Mouse (Mus musculus): ENCODE data around the gene F10.
"Not testable (repeated sequence)": the region's sequence is repeated elsewhere in the genome, so short reads cannot be mapped to it uniquely, and the experiment has no call there.

The F10 gene

DNA sequence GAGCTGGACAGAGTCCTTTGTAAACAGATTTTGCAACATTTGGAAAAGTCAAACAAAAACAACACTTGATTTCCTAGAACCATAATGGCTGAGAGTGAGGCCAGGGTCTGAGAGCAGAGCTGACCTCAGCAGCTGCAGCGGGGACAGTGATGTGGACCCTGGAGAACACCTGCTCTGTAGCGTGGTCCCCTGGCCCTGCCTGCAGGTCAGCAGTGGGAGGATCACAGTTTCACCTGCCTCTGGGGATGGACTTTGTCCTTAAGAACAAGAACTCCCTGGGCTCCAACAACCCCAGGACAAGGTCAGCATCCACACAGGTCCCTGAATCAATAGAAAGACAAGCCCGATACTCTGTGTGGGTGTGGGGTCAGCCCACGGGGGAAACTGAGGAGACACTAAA lies 20.2 kb downstream of the F10 start:
- no peak for ATAC-seq (ENCODE audit: insufficient number of reproducible peaks, low FRiP score, low TSS enrichment)

DNA sequence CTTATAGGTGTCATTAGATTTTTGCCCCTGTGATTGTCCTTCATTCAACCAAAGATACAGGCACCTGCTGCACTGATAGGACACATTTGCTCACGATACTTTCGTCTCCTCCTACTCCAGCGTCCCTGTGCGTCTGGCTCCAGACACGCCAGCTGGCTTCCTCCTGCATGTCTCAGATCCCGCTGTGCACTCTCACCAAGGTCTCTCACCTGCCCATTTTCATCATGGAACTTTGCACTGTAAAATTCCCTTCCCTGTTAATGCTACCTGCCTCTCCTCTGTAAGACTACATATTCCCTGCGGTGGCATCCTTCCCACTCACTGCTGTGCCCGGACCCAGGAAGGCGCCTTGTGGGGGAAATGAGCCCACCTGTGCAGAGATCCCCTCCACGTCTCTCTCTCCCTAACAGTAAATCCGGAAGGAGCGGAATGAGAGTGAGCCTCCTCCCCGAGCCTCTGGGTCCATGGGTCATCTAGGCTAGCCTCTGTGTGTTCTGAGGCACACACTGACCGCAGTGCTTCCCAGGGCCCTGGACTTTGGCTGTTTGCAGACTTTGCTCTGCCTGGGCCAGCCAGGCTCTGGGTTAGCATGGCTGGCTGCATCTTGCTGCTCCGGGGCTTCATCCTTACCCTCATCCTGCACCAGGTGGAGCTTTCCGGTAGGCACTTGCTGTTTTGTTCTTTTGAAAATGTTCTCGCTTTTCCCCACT lies 23.5 kb downstream of the F10 start, which contains the start of gene Proz:
TSS of gene Proz (plus strand) at position 474 of the 710 bp plus-strand sequence.
- no peak for ATAC-seq (ENCODE audit: insufficient number of reproducible peaks, low FRiP score, low TSS enrichment)

DNA sequence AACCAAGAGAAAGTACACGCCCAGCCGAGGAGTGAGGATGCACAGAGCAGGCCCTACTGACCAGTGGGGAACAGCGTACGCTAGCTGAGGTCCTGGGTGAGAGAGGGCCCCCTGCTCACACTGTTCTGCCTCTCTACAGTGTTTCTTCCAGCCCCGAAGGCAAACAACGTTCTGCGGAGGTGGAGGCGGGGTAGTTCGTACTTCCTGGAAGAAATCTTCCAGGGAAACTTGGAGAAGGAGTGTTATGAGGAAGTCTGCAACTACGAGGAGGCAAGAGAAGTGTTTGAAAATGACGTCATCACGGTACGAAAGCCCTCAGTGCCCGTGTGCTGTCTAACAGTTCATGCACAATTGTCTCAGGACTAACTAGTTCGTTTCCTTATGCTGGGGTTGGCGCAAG lies 26.0 kb downstream of the F10 start:
- ATAC-seq (ENCODE audit: insufficient number of reproducible peaks, low FRiP score, low TSS enrichment) = no peak

DNA sequence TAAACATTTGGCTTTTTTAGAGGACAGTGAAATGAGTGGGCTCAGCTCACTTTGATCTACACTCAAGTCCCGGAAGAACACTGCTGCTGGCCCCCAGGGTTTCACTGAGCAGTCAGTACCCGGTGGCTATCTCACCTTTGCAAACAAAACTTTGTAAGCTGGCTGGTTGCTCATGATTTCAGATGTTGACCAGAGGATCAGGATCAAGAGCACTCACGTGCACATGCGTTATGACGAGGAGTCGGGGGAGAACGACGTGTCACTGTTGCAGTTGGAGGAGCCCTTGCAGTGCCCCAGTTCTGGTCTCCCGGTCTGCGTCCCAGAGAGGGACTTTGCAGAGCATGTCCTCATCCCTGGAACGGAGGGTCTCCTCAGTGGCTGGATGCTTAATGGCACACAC lies 36.1 kb downstream of the F10 start:
- ATAC-seq (ENCODE audit: insufficient number of reproducible peaks, low FRiP score, low TSS enrichment) = no peak

DNA sequence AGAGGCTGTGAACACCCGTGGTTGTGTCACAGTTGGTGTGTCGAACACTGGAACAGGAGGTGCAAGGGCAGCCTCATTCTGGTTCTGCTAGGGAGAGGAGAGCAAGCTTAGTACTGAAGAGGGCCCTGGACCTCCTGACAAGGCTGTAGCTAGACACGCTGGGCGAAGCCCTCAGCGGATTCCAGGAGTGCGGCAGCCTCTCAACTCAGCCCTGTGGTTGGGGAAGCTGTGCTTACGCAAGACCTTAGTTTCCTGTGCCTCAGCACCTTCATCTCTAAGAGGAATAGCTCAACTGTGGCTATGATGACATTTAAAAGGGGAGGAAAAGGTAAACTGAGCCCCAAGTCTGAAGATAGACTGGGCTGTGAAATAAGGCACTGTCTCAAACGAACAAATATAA lies 37.9 kb downstream of the F10 start:
- ATAC-seq (ENCODE audit: insufficient number of reproducible peaks, low FRiP score, low TSS enrichment) = no peak

DNA sequence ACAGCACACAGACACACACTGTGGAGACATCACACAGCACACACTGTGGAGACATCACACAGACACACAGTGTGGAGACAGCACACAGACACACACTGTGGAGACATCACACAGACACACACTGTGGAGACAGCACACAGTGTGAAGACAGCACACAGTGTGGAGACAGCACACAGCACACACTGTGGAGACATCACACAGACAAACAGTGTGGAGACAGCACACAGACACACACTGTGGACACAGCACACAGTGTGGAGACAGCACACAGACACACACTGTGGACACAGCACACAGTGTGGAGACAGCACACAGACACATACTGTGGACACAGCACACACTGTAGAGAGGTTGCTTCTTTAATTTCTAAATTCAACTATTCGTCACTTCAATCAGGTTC lies 38.5 kb downstream of the F10 start:
- not testable (repeated sequence) for ATAC-seq (ENCODE audit: insufficient number of reproducible peaks, low FRiP score, low TSS enrichment)

DNA sequence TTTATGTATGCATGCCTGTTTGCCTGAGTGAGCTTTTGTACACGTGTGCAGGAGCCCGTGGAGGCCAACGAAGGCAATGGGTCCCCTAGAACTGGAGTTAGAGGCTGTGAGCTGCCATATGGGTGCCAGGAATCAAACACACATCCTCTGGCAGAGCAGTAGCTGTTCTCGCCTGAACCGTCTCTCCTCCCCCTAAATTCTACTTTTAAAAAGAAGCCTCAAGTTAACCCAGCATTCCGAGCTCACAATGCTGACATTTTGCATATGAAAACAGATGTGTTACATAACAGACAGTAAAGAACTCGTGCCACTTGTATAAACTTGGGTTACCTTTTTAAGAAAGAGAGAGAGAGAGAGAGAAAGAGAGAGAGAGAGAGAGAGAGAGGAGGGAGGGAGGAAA lies 40.4 kb downstream of the F10 start:
- ATAC-seq (ENCODE audit: insufficient number of reproducible peaks, low FRiP score, low TSS enrichment) = no peak

DNA sequence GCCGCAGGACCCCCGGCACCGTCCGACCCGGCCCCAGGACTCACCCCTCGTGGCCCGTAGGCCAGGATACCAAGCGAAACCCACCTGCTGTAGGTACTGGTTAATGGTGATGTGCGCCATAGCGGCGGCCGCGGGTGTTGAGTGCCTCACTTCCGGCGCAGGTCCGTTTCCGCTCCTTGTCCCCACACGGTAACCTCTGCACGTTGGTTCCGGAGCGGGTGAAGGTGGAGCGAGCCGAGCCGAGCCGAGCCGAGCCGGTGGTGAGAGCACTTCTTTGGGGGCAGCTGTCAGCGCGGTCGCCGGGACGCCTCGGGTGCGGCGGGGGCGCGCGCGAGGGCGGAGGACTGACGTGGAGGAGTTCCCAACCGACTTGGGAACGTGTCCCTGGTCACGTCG lies 67.6 kb downstream of the F10 start:
- peak; percentile 64 for ATAC-seq (ENCODE audit: insufficient number of reproducible peaks, low FRiP score, low TSS enrichment)

DNA sequence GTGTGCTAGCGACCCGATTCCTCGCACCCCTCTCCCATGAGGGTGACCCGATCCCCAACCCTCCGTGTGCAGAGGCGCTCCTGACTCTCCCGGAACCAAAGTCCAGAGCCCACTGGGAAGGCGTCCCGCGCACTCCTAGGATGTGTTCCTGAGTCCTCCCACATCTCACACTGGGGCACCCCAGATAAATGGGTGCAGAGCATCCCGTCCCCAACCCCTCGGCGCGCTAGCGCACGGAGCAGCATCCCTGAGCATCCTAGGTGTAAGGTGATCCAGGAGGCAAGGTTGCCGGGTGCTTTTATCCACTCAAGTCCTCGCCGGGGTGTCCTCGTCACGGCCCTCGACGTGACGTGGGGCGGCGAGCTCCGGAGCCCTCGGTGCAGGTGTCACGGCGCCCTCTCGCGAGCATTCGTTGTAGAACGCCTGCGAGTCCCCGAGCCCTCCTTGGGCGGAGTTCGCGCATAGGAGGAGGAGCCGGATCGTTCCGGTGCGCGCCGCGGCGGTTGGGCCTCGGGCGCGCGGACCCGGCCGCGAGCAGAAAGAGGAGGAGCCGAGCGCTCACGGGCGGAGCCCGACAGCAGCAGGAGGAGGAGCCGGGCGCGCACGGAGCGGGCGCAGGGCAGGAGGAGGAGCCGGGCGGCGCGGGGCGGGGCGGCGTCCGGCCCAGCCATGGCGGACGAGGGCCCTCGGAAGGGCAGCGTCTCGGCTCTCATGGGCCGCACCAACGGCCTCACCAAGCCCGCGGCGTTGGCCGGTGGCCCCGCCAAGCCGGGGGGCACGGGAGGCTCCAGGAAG lies 68.2 kb downstream of the F10 start, which contains the start of the genes Pcid2 and Cul4a:
TSS of gene Pcid2 (minus strand) at position 373 of the 795 bp plus-strand sequence.
TSS of gene Cul4a (plus strand) at position 535 of the 795 bp plus-strand sequence.
- ATAC-seq (ENCODE audit: insufficient number of reproducible peaks, low FRiP score, low TSS enrichment) = peak; percentile 90

DNA sequence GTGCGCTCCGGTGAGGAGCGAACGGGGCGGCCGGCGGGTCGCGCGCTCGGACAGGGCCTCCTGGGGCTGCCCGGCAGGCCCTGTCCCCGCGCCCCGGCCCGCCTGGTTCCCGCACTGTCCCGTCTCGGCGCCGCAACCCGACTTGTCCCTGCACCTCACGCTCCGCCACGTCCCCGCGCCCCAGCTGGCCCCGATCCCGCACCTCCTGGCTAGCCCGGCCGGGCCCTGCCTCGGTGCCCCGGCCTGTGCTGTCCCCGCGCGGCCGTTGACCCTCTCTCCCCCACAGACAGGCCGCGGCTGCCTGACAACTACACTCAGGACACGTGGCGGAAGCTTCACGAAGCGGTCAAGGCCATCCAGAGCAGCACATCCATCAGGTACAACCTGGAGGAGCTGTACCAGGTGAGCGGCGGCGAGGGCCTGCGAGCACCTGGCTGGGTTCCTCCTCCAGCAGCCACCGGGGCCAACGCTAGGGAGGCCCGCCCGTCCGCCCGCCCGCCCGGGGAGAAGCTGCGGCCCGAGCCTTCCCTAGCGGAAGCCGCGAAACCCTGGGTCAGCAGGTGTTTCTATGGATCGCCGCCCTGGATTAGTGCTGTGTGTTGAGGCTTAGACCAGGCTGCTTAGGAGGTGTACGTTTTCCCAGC lies 68.9 kb downstream of the F10 start:
- ATAC-seq (ENCODE audit: insufficient number of reproducible peaks, low FRiP score, low TSS enrichment) = peak; percentile 33

Measured in cerebellum, adult (tissue).